Mouse (Mus musculus): Measurements from ENCODE around the gene Ciapin1. TPM values are rescaled to one million over a fixed set of nuclear protein-coding genes. Genes with fewer than 3 reads are reported as not detected.

Gene Ciapin1
- polyA plus RNA-seq, 1 experiment: 32.0 TPM

- Histone ChIP-seq H3K4me3 (ENCODE audit: low read depth, low read length) (no peak overlapping the region), H3K4me1 (ENCODE audit: control insufficient read depth, insufficient read depth, insufficient read length, low read length) (peaks cover 8% of the 10 kb centered on the region), H3K27ac (ENCODE audit: insufficient read depth, low read depth, low read length) (no peak overlapping the region), H3K36me3 (ENCODE audit: control insufficient read depth, insufficient read depth, low read length) (peaks cover 62% of the 10 kb centered on the region), H3K27me3 (ENCODE audit: control insufficient read depth, insufficient read depth, low read length) (no peaks in the 10 kb centered on the region)
- TF ChIP-seq POLR2A (IDR thresholded peaks at IDR 0.05; ENCODE audit: low read depth, low read length) (no peak), CTCF (IDR thresholded peaks at IDR 0.05; ENCODE audit: extremely low read depth, insufficient read length, insufficient replicate concordance, low read depth, low read length) (no peak)
- 90% methylated on average over 9 of the region's 9 CpGs for WGBS
Observed at GRCm38 (mm10) chr8:94866921-94867320, 28.8 kb upstream of the Ciapin1 start.

- Histone ChIP-seq H3K4me3 (ENCODE audit: low read depth, low read length) (no peak overlapping the region), H3K27ac (ENCODE audit: insufficient read depth, low read depth, low read length) (no peak overlapping the region), H3K4me1 (ENCODE audit: control insufficient read depth, insufficient read depth, insufficient read length, low read length) (peaks cover 2% of the 10 kb centered on the region), H3K27me3 (ENCODE audit: control insufficient read depth, insufficient read depth, low read length) (no peaks in the 10 kb centered on the region), H3K36me3 (ENCODE audit: control insufficient read depth, insufficient read depth, low read length) (peaks cover 69% of the 10 kb centered on the region)
- WGBS: 81% methylated on average over 10 of the region's 10 CpGs
- TF ChIP-seq CTCF (IDR thresholded peaks at IDR 0.05; ENCODE audit: extremely low read depth, insufficient read length, insufficient replicate concordance, low read depth, low read length) (no peak), POLR2A (IDR thresholded peaks at IDR 0.05; ENCODE audit: low read depth, low read length) (no peak)
Observed at GRCm38 (mm10) chr8:94865292-94865691, 27.1 kb upstream of the Ciapin1 start.

- 72% methylated on average over 10 of the region's 10 CpGs for WGBS
- no peak overlapping the region for H3K4me3 ChIP-seq (ENCODE audit: low read depth, low read length)
- no peaks in the 10 kb centered on the region for H3K27me3 ChIP-seq (ENCODE audit: control insufficient read depth, insufficient read depth, low read length)
- H3K36me3 ChIP-seq (ENCODE audit: control insufficient read depth, insufficient read depth, low read length): peaks cover 65% of the 10 kb centered on the region
- H3K4me1 ChIP-seq (ENCODE audit: control insufficient read depth, insufficient read depth, insufficient read length, low read length): no peaks in the 10 kb centered on the region
- no peak overlapping the region for H3K27ac ChIP-seq (ENCODE audit: insufficient read depth, low read depth, low read length)
- no peak for TF ChIP-seq CTCF (IDR thresholded peaks at IDR 0.05; ENCODE audit: extremely low read depth, insufficient read length, insufficient replicate concordance, low read depth, low read length)
- TF ChIP-seq POLR2A (IDR thresholded peaks at IDR 0.05; ENCODE audit: low read depth, low read length): no peak
Observed at GRCm38 (mm10) chr8:94863897-94864673, 25.9 kb upstream of the Ciapin1 start.

- H3K27ac ChIP-seq (ENCODE audit: insufficient read depth, low read depth, low read length): no peak overlapping the region
- no peak overlapping the region for H3K4me3 ChIP-seq (ENCODE audit: low read depth, low read length)
- 88% methylated on average over 12 of the region's 12 CpGs for WGBS
- H3K36me3 ChIP-seq (ENCODE audit: control insufficient read depth, insufficient read depth, low read length): peaks cover 55% of the 10 kb centered on the region
- H3K4me1 ChIP-seq (ENCODE audit: control insufficient read depth, insufficient read depth, insufficient read length, low read length): no peaks in the 10 kb centered on the region
- H3K27me3 ChIP-seq (ENCODE audit: control insufficient read depth, insufficient read depth, low read length): no peaks in the 10 kb centered on the region
- TF ChIP-seq CTCF (IDR thresholded peaks at IDR 0.05; ENCODE audit: extremely low read depth, insufficient read length, insufficient replicate concordance, low read depth, low read length) (no peak), POLR2A (IDR thresholded peaks at IDR 0.05; ENCODE audit: low read depth, low read length) (no peak)
Observed at GRCm38 (mm10) chr8:94862487-94863220, 24.5 kb upstream of the Ciapin1 start.

GRCm38 (mm10) chr8:94861352-94861910 lies 23.3 kb upstream of the Ciapin1 start:
- H3K4me3 ChIP-seq (ENCODE audit: low read depth, low read length): no peak overlapping the region
- H3K4me1 ChIP-seq (ENCODE audit: control insufficient read depth, insufficient read depth, insufficient read length, low read length): no peaks in the 10 kb centered on the region
- H3K27ac ChIP-seq (ENCODE audit: insufficient read depth, low read depth, low read length): no peak overlapping the region
- H3K27me3 ChIP-seq (ENCODE audit: control insufficient read depth, insufficient read depth, low read length): no peaks in the 10 kb centered on the region
- peaks cover 44% of the 10 kb centered on the region for H3K36me3 ChIP-seq (ENCODE audit: control insufficient read depth, insufficient read depth, low read length)
- WGBS: 73% methylated on average over 8 of the region's 8 CpGs
- TF ChIP-seq POLR2A (IDR thresholded peaks at IDR 0.05; ENCODE audit: low read depth, low read length): no peak
- peak; percentile 61; the same call in 1 of the 2 replicates for TF ChIP-seq CTCF (IDR thresholded peaks at IDR 0.05; ENCODE audit: extremely low read depth, insufficient read length, insufficient replicate concordance, low read depth, low read length)

GRCm38 (mm10) chr8:94857346-94858173 lies 19.4 kb upstream of the Ciapin1 start, which contains the start of gene Polr2c:
Polr2c (plus strand) TSS chr8:94857450.
- Histone ChIP-seq H3K36me3 (ENCODE audit: control insufficient read depth, insufficient read depth, low read length) (peaks cover 39% of the 10 kb centered on the region), H3K27ac (ENCODE audit: insufficient read depth, low read depth, low read length) (peak within 1 kb of the TSS; percentile 19), H3K4me1 (ENCODE audit: control insufficient read depth, insufficient read depth, insufficient read length, low read length) (no peaks in the 10 kb centered on the region), H3K4me3 (ENCODE audit: low read depth, low read length) (peak within 1 kb of the TSS; percentile 95), H3K27me3 (ENCODE audit: control insufficient read depth, insufficient read depth, low read length) (no peaks in the 10 kb centered on the region)
- WGBS: under 1% methylated on average over 68 of the region's 68 CpGs
- TF ChIP-seq POLR2A (IDR thresholded peaks at IDR 0.05; ENCODE audit: low read depth, low read length) (peak; percentile 60; the same call in 1 of the 2 replicates), CTCF (IDR thresholded peaks at IDR 0.05; ENCODE audit: extremely low read depth, insufficient read length, insufficient replicate concordance, low read depth, low read length) (peak; percentile 90)
